Mouse (Mus musculus): ENCODE results near the gene Xaf1. TPM values are rescaled to one million over a fixed set of nuclear protein-coding genes. Genes with fewer than 3 reads are reported as not detected.

The Xaf1 gene
- polyA plus RNA-seq, 1 experiment from 2014 or later = 3.7 TPM

DNA sequence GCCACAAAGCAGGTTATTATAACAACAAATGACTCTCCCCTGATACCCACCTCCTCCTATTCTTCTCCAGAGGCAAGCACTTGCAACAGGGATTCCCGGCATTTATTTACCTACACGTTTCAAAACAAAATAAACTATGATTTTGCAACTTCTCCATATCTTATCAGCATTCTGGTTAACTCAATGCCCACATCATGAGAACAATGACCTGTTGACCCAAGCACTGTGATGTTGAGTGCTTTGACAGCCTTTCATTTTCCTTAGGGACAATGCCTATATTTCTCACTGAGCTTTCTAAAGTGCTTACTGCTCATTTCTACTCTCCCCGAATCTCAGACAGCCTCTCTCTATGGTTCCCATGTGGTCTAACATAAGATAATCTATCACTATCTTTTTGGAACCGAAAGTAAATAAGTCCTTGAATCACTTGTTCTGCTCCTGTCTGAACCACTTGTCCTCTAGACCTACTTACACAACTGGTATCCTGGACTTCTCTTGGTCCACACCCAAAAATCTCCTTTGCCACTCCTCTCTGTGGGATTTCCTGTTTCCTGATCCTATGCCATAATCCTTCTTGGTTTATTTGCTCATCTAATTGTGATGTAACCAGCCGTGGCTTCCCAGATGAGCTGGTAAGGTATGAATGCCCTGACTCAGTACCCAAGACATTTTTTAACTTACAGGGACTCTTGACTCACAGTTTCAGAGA lies 20.1 kb upstream of the Xaf1 start:
- 73% methylated on average over 5 of the region's 5 CpGs for WGBS
- ATAC-seq (ENCODE audit: insufficient number of reproducible peaks, insufficient read depth, low FRiP score, low read depth) = no peak

DNA sequence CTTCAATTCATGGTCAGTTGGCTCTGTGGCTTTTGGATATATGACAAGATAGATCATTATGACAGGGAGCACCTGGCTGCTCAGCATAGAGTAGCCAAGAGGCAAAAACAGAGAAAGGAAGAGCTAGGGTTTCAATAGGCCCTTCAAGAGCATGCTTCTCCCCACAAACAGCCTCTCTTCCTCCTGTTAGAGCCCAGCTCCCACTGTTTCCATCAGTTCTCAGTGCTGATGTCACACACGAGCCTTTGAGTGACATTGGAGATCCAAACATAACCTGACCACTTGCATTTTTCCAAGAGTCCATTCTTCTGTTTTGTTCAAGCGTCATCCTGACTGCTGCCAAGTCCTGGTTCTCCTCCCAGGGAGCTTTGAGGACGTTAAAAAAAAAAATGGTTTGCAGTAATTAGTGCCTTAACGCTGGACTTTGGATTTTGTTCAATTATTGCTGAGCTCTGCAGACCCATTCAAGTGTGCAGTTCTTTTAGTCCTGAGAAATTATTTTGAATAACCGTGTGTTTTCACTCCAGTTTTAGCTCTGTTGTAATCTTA lies 19.5 kb upstream of the Xaf1 start:
- Histone ChIP-seq H3K9me3 (ENCODE audit: control insufficient read depth, low read depth, low read length) (no peaks in the 10 kb centered on the region), H3K4me2 (replicated peaks; ENCODE audit: low read depth, low read length) (no peak overlapping the region), H3K27ac (ENCODE audit: low read length) (no peak overlapping the region), H3K9ac (replicated peaks; ENCODE audit: low read depth, low read length) (no peak overlapping the region), H3K4me3 (ENCODE audit: low read depth, low read length) (no peak overlapping the region), H3K36me3 (ENCODE audit: control insufficient read depth, insufficient read depth, low read length) (no peaks in the 10 kb centered on the region), H3K27me3 (ENCODE audit: control insufficient read depth, insufficient read depth, low read length) (no peaks in the 10 kb centered on the region), H3K4me1 (ENCODE audit: control insufficient read depth, insufficient read depth, low read length) (no peaks in the 10 kb centered on the region)
- no peak for ATAC-seq (ENCODE audit: insufficient number of reproducible peaks, insufficient read depth, low FRiP score, low read depth)
- WGBS = 58% methylated on average over 5 of the region's 5 CpGs

More for the DNA sequence above, 20.1 kb upstream of the Xaf1 start:
- H3K4me1 ChIP-seq (ENCODE audit: control insufficient read depth, insufficient read depth, low read length) = no peaks in the 10 kb centered on the region
- H3K27me3 ChIP-seq (ENCODE audit: control insufficient read depth, insufficient read depth, low read length) = no peaks in the 10 kb centered on the region
- no peak overlapping the region for H3K4me3 ChIP-seq (ENCODE audit: low read depth, low read length)
- no peak overlapping the region for H3K27ac ChIP-seq (ENCODE audit: low read length)
- H3K9me3 ChIP-seq (ENCODE audit: control insufficient read depth, low read depth, low read length) = no peaks in the 10 kb centered on the region
- H3K36me3 ChIP-seq (ENCODE audit: control insufficient read depth, insufficient read depth, low read length) = no peaks in the 10 kb centered on the region
- no peak overlapping the region for H3K9ac ChIP-seq (replicated peaks; ENCODE audit: low read depth, low read length)
- no peak overlapping the region for H3K4me2 ChIP-seq (replicated peaks; ENCODE audit: low read depth, low read length)

DNA sequence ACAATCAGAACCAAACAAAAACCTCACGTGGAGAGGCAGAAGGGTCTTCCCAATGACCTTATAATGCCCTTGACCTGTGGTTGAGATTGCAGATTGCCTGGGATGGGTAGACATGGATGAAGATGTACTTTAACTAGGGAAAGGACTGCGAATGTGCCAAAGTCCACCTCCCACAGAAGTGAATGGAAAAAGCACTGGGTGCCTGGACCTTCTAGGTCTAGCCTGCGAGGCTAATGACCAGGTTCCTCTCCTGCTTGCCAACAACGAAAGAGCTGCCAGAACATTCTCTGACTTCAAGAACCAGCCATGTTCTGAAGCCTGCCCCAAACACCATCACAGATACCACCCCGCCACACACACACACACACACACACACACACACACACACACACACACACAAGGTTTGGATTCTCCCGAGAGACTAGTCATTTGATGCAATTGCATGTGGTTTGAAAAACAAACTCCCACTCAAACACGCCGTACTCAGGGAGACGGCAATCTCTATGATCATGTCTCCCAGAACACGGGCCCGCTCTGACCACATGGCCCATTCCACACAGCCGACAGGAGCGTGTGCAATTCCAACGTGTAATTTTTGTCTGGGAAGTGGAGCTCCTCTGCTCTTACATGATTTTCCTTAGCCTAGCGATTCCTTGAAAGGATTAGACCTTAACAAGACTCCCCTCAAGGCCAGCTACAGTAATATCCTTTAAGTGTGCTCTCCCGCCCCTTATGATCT lies 17.8 kb upstream of the Xaf1 start:
- Histone ChIP-seq H3K27me3 (ENCODE audit: control insufficient read depth, insufficient read depth, low read length) (no peaks in the 10 kb centered on the region), H3K36me3 (ENCODE audit: control insufficient read depth, insufficient read depth, low read length) (no peaks in the 10 kb centered on the region), H3K4me2 (replicated peaks; ENCODE audit: low read depth, low read length) (no peak overlapping the region), H3K9ac (replicated peaks; ENCODE audit: low read depth, low read length) (no peak overlapping the region), H3K4me3 (ENCODE audit: low read depth, low read length) (no peak overlapping the region), H3K4me1 (ENCODE audit: control insufficient read depth, insufficient read depth, low read length) (no peaks in the 10 kb centered on the region), H3K27ac (ENCODE audit: low read length) (no peak overlapping the region), H3K9me3 (ENCODE audit: control insufficient read depth, low read depth, low read length) (no peaks in the 10 kb centered on the region)
- 87% methylated on average over 16 of the region's 16 CpGs for WGBS
- no peak for ATAC-seq (ENCODE audit: insufficient number of reproducible peaks, insufficient read depth, low FRiP score, low read depth)

DNA sequence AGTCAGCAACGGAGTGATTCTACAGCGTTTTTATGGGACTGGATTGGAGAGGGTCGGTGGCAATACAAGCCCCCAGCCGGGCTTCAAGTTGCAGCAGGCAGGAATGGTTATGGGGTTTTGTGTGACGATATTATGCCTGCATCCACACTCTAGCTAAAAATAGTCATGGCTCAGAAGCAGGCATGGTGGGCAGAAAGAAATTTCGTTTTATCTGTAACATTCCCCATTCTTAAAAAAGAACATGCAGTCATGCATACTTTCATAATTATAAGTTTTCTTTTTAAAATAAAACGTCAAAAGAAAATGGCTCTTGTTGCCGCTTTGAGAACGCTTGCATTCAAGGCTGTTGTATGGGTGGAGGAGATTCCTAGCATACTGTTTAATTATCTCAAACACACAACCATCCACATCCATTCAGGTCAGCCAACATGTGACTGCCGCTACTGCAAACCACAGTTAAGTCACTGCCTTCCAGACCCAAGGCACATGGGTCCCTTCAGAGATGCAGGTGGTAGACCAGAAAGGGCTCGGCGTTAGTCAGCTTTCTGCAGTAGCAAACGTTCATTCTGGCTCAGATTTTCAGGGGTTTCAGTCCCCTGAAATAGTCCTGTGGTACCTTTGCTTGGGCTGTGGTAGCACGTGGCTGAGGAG lies 16.8 kb upstream of the Xaf1 start:
- Histone ChIP-seq H3K9me3 (ENCODE audit: control insufficient read depth, low read depth, low read length) (no peaks in the 10 kb centered on the region), H3K9ac (replicated peaks; ENCODE audit: low read depth, low read length) (no peak overlapping the region), H3K4me2 (replicated peaks; ENCODE audit: low read depth, low read length) (no peak overlapping the region), H3K4me3 (ENCODE audit: low read depth, low read length) (no peak overlapping the region), H3K4me1 (ENCODE audit: control insufficient read depth, insufficient read depth, low read length) (no peaks in the 10 kb centered on the region), H3K36me3 (ENCODE audit: control insufficient read depth, insufficient read depth, low read length) (no peaks in the 10 kb centered on the region), H3K27me3 (ENCODE audit: control insufficient read depth, insufficient read depth, low read length) (no peaks in the 10 kb centered on the region), H3K27ac (ENCODE audit: low read length) (no peak overlapping the region)
- no peak for ATAC-seq (ENCODE audit: insufficient number of reproducible peaks, insufficient read depth, low FRiP score, low read depth)
- 83% methylated on average over 14 of the region's 14 CpGs for WGBS

DNA sequence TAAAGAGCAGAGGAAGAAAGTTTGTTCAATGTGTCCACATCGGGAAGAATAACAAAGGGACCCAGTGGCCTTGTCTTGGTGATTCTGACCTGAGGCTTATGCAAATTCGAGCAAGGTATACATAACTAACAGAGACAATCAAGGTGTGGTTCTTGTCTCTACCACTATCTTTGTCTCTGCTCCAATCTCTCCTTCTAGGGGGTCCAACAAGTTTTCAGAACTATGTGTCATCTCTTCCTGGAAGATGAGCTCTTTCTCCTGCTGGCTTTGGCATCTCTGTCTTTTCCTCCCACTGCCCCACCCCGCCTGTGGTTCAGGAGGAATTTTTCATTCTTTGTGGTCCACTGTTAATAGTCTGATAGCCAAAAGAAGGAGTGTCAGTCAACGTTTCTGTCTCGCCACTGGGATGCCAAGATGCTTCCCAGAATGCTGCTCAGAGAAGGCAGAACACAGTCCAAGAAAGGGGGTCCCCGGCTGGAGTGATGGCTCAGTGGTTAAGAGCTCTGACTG lies 15.4 kb upstream of the Xaf1 start:
- no peaks in the 10 kb centered on the region for H3K4me1 ChIP-seq (ENCODE audit: control insufficient read depth, insufficient read depth, low read length)
- H3K9ac ChIP-seq (replicated peaks; ENCODE audit: low read depth, low read length) = no peak overlapping the region
- no peak for ATAC-seq (ENCODE audit: insufficient number of reproducible peaks, insufficient read depth, low FRiP score, low read depth)
- no peaks in the 10 kb centered on the region for H3K36me3 ChIP-seq (ENCODE audit: control insufficient read depth, insufficient read depth, low read length)
- no peak overlapping the region for H3K4me2 ChIP-seq (replicated peaks; ENCODE audit: low read depth, low read length)
- WGBS = 73% methylated on average over 6 of the region's 6 CpGs
- H3K27ac ChIP-seq (ENCODE audit: low read length) = no peak overlapping the region
- H3K9me3 ChIP-seq (ENCODE audit: control insufficient read depth, low read depth, low read length) = no peaks in the 10 kb centered on the region
- H3K4me3 ChIP-seq (ENCODE audit: low read depth, low read length) = no peak overlapping the region
- no peaks in the 10 kb centered on the region for H3K27me3 ChIP-seq (ENCODE audit: control insufficient read depth, insufficient read depth, low read length)

DNA sequence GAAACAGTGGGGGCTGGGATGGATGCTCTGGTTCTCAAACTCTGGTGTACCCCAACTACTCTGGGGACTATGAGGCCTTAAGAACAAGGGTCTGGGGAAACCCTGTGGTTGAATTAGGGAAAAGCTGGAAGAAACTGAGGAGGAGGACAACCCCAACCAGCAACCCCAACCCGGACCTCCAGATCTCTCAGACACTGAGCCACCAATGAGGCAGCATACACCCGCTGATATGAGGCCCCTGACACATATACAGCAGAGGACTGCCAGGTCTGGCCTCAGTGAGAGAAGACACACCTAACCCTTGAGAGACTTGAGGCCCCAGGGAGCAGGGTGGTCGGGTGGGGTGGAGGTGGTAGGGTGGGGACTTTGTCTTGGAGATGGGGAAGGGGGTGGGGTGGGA lies 14.8 kb upstream of the Xaf1 start:
- Histone ChIP-seq H3K9ac (replicated peaks; ENCODE audit: low read depth, low read length) (no peak overlapping the region), H3K36me3 (ENCODE audit: control insufficient read depth, insufficient read depth, low read length) (no peaks in the 10 kb centered on the region), H3K4me1 (ENCODE audit: control insufficient read depth, insufficient read depth, low read length) (no peaks in the 10 kb centered on the region), H3K4me2 (replicated peaks; ENCODE audit: low read depth, low read length) (no peak overlapping the region), H3K27me3 (ENCODE audit: control insufficient read depth, insufficient read depth, low read length) (no peaks in the 10 kb centered on the region), H3K27ac (ENCODE audit: low read length) (no peak overlapping the region), H3K4me3 (ENCODE audit: low read depth, low read length) (no peak overlapping the region), H3K9me3 (ENCODE audit: control insufficient read depth, low read depth, low read length) (no peaks in the 10 kb centered on the region)
- no peak for ATAC-seq (ENCODE audit: insufficient number of reproducible peaks, insufficient read depth, low FRiP score, low read depth)
- 80% methylated on average over 3 of the region's 3 CpGs for WGBS

DNA sequence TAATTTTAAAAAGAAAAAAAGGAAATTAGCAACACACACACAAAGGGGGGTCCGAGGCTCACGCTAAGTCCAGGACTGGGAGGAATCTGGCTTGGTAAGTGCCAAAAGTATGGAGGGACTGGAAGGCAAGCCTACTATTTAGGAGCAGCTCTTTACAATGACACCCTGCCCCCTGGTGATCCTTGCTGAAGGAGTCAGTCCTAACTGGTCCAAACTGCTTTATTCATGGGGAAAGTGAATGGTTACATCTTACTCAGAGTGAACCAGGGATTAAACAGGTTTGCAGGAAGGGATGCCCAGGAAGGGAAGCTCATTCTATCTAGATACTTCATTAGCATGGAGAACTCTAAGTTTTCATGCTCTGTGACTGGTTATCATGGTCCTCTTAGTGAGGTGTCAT lies 14.3 kb upstream of the Xaf1 start:
- H3K27me3 ChIP-seq (ENCODE audit: control insufficient read depth, insufficient read depth, low read length) = no peaks in the 10 kb centered on the region
- no peak overlapping the region for H3K9ac ChIP-seq (replicated peaks; ENCODE audit: low read depth, low read length)
- no peak overlapping the region for H3K4me3 ChIP-seq (ENCODE audit: low read depth, low read length)
- no peak for ATAC-seq (ENCODE audit: insufficient number of reproducible peaks, insufficient read depth, low FRiP score, low read depth)
- no peak overlapping the region for H3K27ac ChIP-seq (ENCODE audit: low read length)
- H3K9me3 ChIP-seq (ENCODE audit: control insufficient read depth, low read depth, low read length) = no peaks in the 10 kb centered on the region
- WGBS = 81% methylated on average over 2 of the region's 2 CpGs
- H3K36me3 ChIP-seq (ENCODE audit: control insufficient read depth, insufficient read depth, low read length) = no peaks in the 10 kb centered on the region
- H3K4me1 ChIP-seq (ENCODE audit: control insufficient read depth, insufficient read depth, low read length) = no peaks in the 10 kb centered on the region
- H3K4me2 ChIP-seq (replicated peaks; ENCODE audit: low read depth, low read length) = no peak overlapping the region

DNA sequence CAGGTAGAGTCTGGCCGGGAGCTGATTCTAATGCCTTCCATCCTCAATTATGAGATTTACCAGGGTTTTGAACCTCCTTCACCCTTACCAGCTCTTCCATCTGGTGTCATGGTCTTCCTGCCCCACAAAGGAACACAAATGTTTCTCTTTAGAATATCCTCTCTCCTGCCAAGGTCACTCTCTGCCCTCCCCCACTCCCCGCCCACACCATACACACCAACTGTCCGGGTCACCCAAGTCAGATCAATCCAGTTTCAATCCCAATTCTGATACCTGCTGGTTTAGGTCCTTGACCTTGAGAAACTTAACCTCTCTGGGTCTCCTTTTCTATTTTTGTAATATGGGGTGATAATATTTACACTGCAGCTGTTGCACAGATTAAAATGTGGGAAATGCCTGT lies 13.9 kb upstream of the Xaf1 start:
- Histone ChIP-seq H3K4me2 (replicated peaks; ENCODE audit: low read depth, low read length) (no peak overlapping the region), H3K27me3 (ENCODE audit: control insufficient read depth, insufficient read depth, low read length) (no peaks in the 10 kb centered on the region), H3K27ac (ENCODE audit: low read length) (no peak overlapping the region), H3K36me3 (ENCODE audit: control insufficient read depth, insufficient read depth, low read length) (no peaks in the 10 kb centered on the region), H3K9ac (replicated peaks; ENCODE audit: low read depth, low read length) (no peak overlapping the region), H3K9me3 (ENCODE audit: control insufficient read depth, low read depth, low read length) (no peaks in the 10 kb centered on the region), H3K4me1 (ENCODE audit: control insufficient read depth, insufficient read depth, low read length) (no peaks in the 10 kb centered on the region), H3K4me3 (ENCODE audit: low read depth, low read length) (no peak overlapping the region)
- ATAC-seq (ENCODE audit: insufficient number of reproducible peaks, insufficient read depth, low FRiP score, low read depth) = no peak
- WGBS = 76% methylated on average over 3 of the region's 3 CpGs
